Mouse (Mus musculus) left cerebral cortex, adult 18-20 months (tissue): ENCODE results near the gene Uso1. TPM values are rescaled to one million over a fixed set of nuclear protein-coding genes. Genes with fewer than 3 reads are reported as not detected.

Experiments
- DNase-seq, 2 experiments: peaks; one replicate each; pipeline ENCODE4 v3.0.0; 2021 to 2022; ENCODE audit warnings: low spot score in 2 of 2, mixed read lengths in 1 of 2
- total RNA-seq, 2 experiments: library from RNA; stranded (reverse); gene quantifications; 2 replicates each; pipeline ENCODE4 v1.2.3; 2021

Uso1 gene
- total RNA-seq, 2 experiments from 2014 or later, result 77.8 to 80.2 TPM

- no peak for DNase-seq
Observed at GRCm38 (mm10) chr5:92233366-92233765, 95.6 kb downstream of the Uso1 start.

- no peak for DNase-seq
Observed at GRCm38 (mm10) chr5:92234939-92235557, 97.3 kb downstream of the Uso1 start.

GRCm38 (mm10) chr5:92239333-92240232, 101.8 kb downstream of the Uso1 start:
- peak; percentile 75 to 82 for DNase-seq

- no peak for DNase-seq
Observed at GRCm38 (mm10) chr5:92240769-92241168, 103.0 kb downstream of the Uso1 start.

- DNase-seq, result no peak
Observed at GRCm38 (mm10) chr5:92244900-92245299, 107.2 kb downstream of the Uso1 start.

GRCm38 (mm10) chr5:92245483-92245882, 107.7 kb downstream of the Uso1 start:
- DNase-seq, result no peak

GRCm38 (mm10) chr5:92248614-92249013, 110.9 kb downstream of the Uso1 start:
- DNase-seq, result no peak

GRCm38 (mm10) chr5:92252031-92252430, 114.3 kb downstream of the Uso1 start:
- DNase-seq, result no peak

Other genes with a start within 250 kb of the Uso1 start
- 10 to 100 TPM; 39.9 to 41.1 TPM for gene Rchy1, start 174.9 kb upstream of the Uso1 start, total RNA-seq
- gene Odaph, start 150.5 kb upstream of the Uso1 start, total RNA-seq, result not detected
- gene Cdkl2, start 94.1 kb upstream of the Uso1 start, total RNA-seq, result 10 to 100 TPM; 36.4 to 37.4 TPM
- 100 to 1,000 TPM; 245 to 252 TPM for gene G3bp2, start 54.2 kb upstream of the Uso1 start, total RNA-seq
- not detected for gene U90926, start 77.5 kb downstream of the Uso1 start, total RNA-seq
- gene Ppef2, start 118.3 kb downstream of the Uso1 start, total RNA-seq, result under 1 TPM; 0.46 to 0.91 TPM
- 10 to 100 TPM; 37.9 to 38.9 TPM for gene Naaa, start 140.2 kb downstream of the Uso1 start, total RNA-seq
- 10 to 100 TPM; 18.5 to 19.1 TPM for gene Sdad1, start 172.5 kb downstream of the Uso1 start, total RNA-seq
- not detected for gene Cxcl9, start 190.1 kb downstream of the Uso1 start, total RNA-seq
- gene Art3, start 193.9 kb downstream of the Uso1 start, total RNA-seq, result 1 to 10 TPM; 2.3 to 5.6 TPM
- under 1 TPM; 0.72 to 0.87 TPM for gene Cxcl10, start 211.0 kb downstream of the Uso1 start, total RNA-seq